Mouse (Mus musculus) spleen, adult 2 months (tissue): ENCODE results near the gene Unc93a2.
"Not testable (repeated sequence)": the region's sequence is repeated elsewhere in the genome, so short reads cannot be mapped to it uniquely, and the experiment has no call there.

ENCODE experiments used
- CTCF ChIP-seq: fragments of 200-500 bp; IDR thresholded peaks from 2 replicates; pipeline ENCODE4 v1.5.1; 2011; ENCODE audit warnings: mild to moderate bottlenecking, inconsistent platforms; ENCODE audit not compliant: insufficient read depth, insufficient read length, insufficient replicate concordance; ENCODE audit errors: extremely low read depth
- POLR2A ChIP-seq: fragments of 200-500 bp; IDR thresholded peaks from 2 replicates; pipeline ENCODE4 v1.6.1; 2011; ENCODE audit warnings: low read depth, low read length, inconsistent platforms

DNA sequence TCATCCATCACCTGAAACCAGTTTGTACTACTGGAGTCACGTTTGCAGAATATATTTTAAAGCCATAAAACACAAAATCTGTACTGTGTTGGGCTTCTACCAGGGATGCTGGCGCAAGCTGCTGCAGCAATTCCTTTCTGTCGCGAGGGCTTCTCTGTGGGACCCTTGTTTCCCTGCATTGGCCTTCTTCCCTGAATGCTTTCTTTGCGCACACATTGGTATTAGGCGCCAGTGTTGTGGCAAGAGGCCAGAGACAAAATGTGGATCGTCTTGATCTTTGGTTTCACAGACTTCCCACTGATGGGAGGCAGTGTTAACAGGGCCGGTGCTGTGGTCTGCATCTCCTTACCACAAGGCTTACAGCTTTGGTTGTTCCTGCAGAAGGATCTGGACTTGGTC lies 3.7 kb upstream of the Unc93a2 start:
- TF ChIP-seq POLR2A, CTCF: not testable (repeated sequence)
